Mouse (Mus musculus): ENCODE measurements around the gene Ccdc92b. TPM values are rescaled to one million over a fixed set of nuclear protein-coding genes. Genes with fewer than 3 reads are reported as not detected.
"Not testable (repeated sequence)": the region's sequence is repeated elsewhere in the genome, so short reads cannot be mapped to it uniquely, and the experiment has no call there.

Ccdc92b gene
- 5.3 and 5.5 TPM in 2 replicates for polyA plus RNA-seq (2014; fragmentation: Nextera tagmentation; extraction: Ambion mirVana)

DNA sequence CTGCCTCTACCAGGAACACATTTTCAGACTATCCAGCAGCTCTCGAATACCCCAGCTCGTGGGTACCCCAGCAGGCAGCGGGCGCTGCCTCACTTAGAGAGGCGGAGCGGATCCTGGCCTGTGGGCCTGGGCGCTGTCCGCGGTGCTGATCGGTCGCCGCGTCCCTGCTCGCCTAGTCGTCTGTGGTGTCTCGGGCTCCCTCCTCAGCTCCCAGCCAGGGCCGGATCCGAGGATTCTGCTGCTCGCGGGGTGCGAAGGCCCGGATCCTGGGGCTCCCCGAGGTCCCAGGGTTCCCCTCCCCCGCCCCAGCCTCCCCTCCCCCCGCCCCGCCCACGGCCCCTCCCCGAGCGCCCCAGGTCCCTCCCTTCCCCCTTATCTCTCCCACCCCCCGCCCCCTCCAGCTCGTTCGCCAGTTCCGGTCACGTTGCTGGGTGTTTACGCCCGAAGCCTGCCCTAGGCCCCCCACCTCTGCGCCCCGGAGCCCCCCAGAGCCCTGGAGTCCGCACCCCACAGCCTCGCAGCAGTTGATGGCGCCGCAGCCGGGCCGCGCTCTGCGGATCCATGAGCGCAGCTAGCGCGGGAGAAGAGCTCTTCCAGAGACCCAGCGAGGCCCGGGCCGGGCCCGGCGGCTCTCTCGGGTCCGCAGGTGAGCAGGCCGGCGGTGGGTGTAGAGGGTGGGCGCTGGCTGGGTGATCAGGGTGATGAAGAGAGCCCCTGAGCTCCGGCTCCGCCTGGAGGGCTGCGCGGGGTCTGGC, at the start of gene Ccdc92b:
Gene Ccdc92b, plus strand, starts transcription at position 405 of the 755 bp plus-strand sequence.
- Histone ChIP-seq H3K27me3 (replicated peaks; ENCODE audit: control insufficient read depth, insufficient read depth, low read length) (peaks cover 29% of the 10 kb centered on the region), H3K9ac (ENCODE audit: low read depth, low read length) (peak within 1 kb of the TSS; percentile 77), H3K9me3 (ENCODE audit: control insufficient read depth, low read length) (no peaks in the 10 kb centered on the region), H3K27ac (ENCODE audit: low read depth, low read length) (peak within 1 kb of the TSS; percentile 62; the same call in 1 of the 2 replicates), H3K4me3 (ENCODE audit: low read depth, low read length) (peak within 1 kb of the TSS; percentile 76), H3K36me3 (ENCODE audit: control insufficient read depth, insufficient read depth, low read length) (no peaks in the 10 kb centered on the region), H3K4me2 (peak within 1 kb of the TSS; percentile 96), H3K4me1 (replicated peaks; ENCODE audit: control insufficient read depth, insufficient read depth, low read length) (peaks cover 32% of the 10 kb centered on the region)
- ATAC-seq (replicated peaks; ENCODE audit: low FRiP score) = peak; percentile 73
- DNase-seq (ENCODE audit: low spot score) = peak; percentile 91
- under 1% methylated on average over 54 of the region's 63 CpGs for WGBS

DNA sequence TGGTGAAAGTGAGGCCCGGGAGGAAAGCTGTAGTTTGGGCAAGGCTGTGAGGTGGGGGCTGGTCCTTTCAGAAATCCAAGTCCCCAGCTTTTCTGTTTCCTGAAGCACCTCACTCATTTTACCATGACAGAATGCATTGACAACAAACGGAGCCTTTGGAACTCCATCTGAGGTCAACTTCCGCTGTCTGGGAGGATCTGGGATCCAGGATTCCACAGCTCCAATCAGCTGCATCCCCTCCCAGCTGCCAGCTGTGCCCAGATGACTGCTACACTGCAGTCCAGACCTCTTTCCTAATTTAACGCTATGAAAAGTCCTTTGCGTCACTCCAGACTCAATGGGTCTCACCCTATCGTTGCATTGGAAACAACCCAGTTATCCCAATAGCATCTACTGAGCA, 49.7 kb upstream of the Ccdc92b start:
- no peak overlapping the region for H3K9ac ChIP-seq (ENCODE audit: low read depth, low read length)
- no peak overlapping the region for H3K4me3 ChIP-seq (ENCODE audit: low read depth, low read length)
- DNase-seq (ENCODE audit: low spot score) (no peak), ATAC-seq (replicated peaks; ENCODE audit: low FRiP score) (no peak)
- no peak overlapping the region for H3K4me2 ChIP-seq
- no peak overlapping the region for H3K27ac ChIP-seq (ENCODE audit: low read depth, low read length)
- no peaks in the 10 kb centered on the region for H3K36me3 ChIP-seq (ENCODE audit: control insufficient read depth, insufficient read depth, low read length)
- no peaks in the 10 kb centered on the region for H3K27me3 ChIP-seq (replicated peaks; ENCODE audit: control insufficient read depth, insufficient read depth, low read length)
- no peaks in the 10 kb centered on the region for H3K9me3 ChIP-seq (ENCODE audit: control insufficient read depth, low read length)
- H3K4me1 ChIP-seq (replicated peaks; ENCODE audit: control insufficient read depth, insufficient read depth, low read length) = peaks cover 34% of the 10 kb centered on the region
- 77% methylated on average over 6 of the region's 6 CpGs for WGBS

DNA sequence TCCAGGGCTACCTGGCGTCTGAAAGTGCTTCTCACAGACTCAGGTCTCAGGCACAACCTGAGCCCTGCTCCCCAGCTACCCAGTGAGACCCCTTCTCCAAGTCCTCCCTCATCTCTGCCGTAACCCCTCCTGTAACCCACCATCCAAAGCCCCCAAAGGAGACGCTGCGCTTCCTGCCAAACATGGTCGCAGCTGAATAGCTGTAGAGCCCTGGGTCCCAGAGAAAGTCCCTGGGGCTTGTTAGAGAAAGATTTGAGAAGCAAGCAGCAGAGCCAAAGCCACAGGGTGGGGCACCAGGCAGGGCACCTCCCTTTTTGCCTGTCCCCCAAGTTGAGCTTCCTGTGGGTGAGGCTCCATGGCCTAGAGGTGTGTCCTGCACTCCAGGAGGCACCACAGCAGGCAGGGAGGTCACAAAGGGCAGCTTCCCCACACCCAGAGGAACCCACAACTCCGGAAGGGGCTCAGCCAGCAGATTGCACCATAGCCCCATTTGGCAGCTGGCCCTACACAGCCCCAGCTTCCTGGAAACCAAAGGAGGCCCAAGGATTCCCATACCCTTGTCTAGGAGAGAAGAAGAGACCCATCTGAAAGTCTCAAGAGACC, 46.8 kb upstream of the Ccdc92b start:
- Histone ChIP-seq H3K4me3 (ENCODE audit: low read depth, low read length) (peak overlapping the region; percentile 14), H3K4me1 (replicated peaks; ENCODE audit: control insufficient read depth, insufficient read depth, low read length) (peaks cover 57% of the 10 kb centered on the region), H3K27ac (ENCODE audit: low read depth, low read length) (peak overlapping the region; percentile 77), H3K9me3 (ENCODE audit: control insufficient read depth, low read length) (no peaks in the 10 kb centered on the region), H3K36me3 (ENCODE audit: control insufficient read depth, insufficient read depth, low read length) (no peaks in the 10 kb centered on the region), H3K9ac (ENCODE audit: low read depth, low read length) (peak overlapping the region; percentile 56), H3K4me2 (peak overlapping the region; percentile 57), H3K27me3 (replicated peaks; ENCODE audit: control insufficient read depth, insufficient read depth, low read length) (no peaks in the 10 kb centered on the region)
- ATAC-seq (replicated peaks; ENCODE audit: low FRiP score) (peak; percentile 78), DNase-seq (ENCODE audit: low spot score) (no peak)
- WGBS = 50% methylated on average over 6 of the region's 6 CpGs

DNA sequence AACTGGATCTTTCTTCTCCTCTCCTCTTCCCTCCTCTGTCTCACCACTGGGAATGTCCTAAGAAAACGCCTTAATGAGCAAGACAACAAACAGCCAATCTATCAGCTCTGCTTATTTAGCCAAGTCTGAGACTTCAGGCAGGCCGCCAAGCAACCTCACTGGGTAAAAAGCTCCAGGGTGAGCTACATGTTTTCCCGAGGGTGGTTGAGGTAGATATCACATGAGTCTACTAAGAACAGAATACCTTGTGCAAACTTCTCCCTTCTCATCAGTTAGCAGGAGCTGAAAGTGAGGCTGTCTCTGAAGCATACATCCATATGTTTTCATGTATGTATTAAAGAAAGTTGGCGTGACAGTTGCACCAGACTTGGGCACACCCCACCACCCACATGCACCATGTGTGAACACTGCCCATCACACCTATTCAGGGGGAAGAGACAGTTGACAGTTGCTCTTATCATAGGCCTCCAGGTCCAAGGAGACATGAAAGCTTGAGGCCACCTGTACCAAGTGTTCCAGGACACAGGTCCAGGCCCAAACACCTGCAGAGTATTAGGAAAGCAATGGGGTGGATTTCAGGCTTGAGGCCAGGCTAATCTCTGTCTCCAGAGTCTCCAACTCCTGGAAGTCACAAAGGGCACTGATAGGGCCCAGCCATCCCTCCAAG, 44.5 kb upstream of the Ccdc92b start:
- H3K36me3 ChIP-seq (ENCODE audit: control insufficient read depth, insufficient read depth, low read length) = no peaks in the 10 kb centered on the region
- peaks cover 61% of the 10 kb centered on the region for H3K4me1 ChIP-seq (replicated peaks; ENCODE audit: control insufficient read depth, insufficient read depth, low read length)
- H3K27me3 ChIP-seq (replicated peaks; ENCODE audit: control insufficient read depth, insufficient read depth, low read length) = no peaks in the 10 kb centered on the region
- H3K9ac ChIP-seq (ENCODE audit: low read depth, low read length) = no peak overlapping the region
- H3K4me3 ChIP-seq (ENCODE audit: low read depth, low read length) = no peak overlapping the region
- H3K27ac ChIP-seq (ENCODE audit: low read depth, low read length) = peak overlapping the region; percentile 97
- ATAC-seq (replicated peaks; ENCODE audit: low FRiP score) (peak; percentile 47), DNase-seq (ENCODE audit: low spot score) (no peak)
- 63% methylated on average over 4 of the region's 4 CpGs for WGBS
- no peaks in the 10 kb centered on the region for H3K9me3 ChIP-seq (ENCODE audit: control insufficient read depth, low read length)
- no peak overlapping the region; the same call in 1 of the 2 replicates for H3K4me2 ChIP-seq

DNA sequence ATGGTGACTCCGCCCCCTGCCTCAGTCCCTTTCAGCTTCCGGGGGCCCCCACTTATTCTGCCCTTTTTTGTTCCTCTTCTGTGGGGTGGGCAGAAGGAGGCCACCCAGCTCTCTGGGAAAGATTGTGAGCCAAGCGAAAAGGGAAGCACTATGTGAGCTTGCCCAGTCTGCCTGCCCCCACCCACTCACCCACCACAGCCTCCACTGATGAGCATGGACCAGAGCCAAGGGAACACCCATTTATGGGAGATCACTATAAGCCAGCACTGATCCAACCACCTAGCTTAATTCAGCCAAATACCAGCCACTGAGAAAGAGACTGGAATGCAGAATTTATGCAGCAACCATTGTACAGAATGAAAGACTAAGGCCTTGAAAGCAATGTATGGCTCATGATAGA, 43.5 kb upstream of the Ccdc92b start:
- H3K4me1 ChIP-seq (replicated peaks; ENCODE audit: control insufficient read depth, insufficient read depth, low read length) = peaks cover 61% of the 10 kb centered on the region
- H3K9ac ChIP-seq (ENCODE audit: low read depth, low read length) = 0 out of 2 replicates have a peak overlapping the region, but pooled peaks have one; percentile 48
- peak; percentile 6; the same call in 1 of the 2 replicates for ATAC-seq (replicated peaks; ENCODE audit: low FRiP score)
- H3K27ac ChIP-seq (ENCODE audit: low read depth, low read length) = peak overlapping the region; percentile 97
- no peak for DNase-seq (ENCODE audit: low spot score)
- peak overlapping the region; percentile 57; the same call in 1 of the 2 replicates for H3K4me2 ChIP-seq
- no peak overlapping the region for H3K4me3 ChIP-seq (ENCODE audit: low read depth, low read length)
- H3K9me3 ChIP-seq (ENCODE audit: control insufficient read depth, low read length) = no peaks in the 10 kb centered on the region
- H3K36me3 ChIP-seq (ENCODE audit: control insufficient read depth, insufficient read depth, low read length) = no peaks in the 10 kb centered on the region
- 50% methylated on average over 3 of the region's 3 CpGs for WGBS
- no peaks in the 10 kb centered on the region for H3K27me3 ChIP-seq (replicated peaks; ENCODE audit: control insufficient read depth, insufficient read depth, low read length)

DNA sequence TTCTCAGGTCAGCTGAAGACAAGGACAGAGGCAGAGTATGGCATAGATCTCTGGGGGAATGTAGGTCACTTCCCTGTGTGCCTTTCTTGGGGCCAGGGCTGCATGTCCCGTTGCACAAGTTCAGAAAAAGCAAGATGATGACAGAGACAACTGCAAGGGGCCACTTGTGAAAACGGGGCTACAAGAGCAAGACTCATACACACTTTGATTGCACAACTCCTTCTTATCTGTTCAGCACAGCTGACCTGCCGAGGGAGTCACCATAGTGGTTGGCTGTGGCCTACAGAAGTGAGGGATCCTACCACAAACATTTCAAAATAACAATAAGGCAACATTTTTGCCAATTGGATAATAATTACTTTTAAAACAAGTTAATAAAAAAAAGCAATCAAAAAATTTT, 42.3 kb upstream of the Ccdc92b start:
- WGBS = 19% methylated on average over 3 of the region's 3 CpGs
- no peaks in the 10 kb centered on the region for H3K9me3 ChIP-seq (ENCODE audit: control insufficient read depth, low read length)
- DNase-seq (ENCODE audit: low spot score) (no peak), ATAC-seq (replicated peaks; ENCODE audit: low FRiP score) (peak; percentile 86)
- H3K9ac ChIP-seq (ENCODE audit: low read depth, low read length) = peak overlapping the region; percentile 48; the same call in 1 of the 2 replicates
- H3K27me3 ChIP-seq (replicated peaks; ENCODE audit: control insufficient read depth, insufficient read depth, low read length) = no peaks in the 10 kb centered on the region
- peak overlapping the region; percentile 57 for H3K4me2 ChIP-seq
- H3K27ac ChIP-seq (ENCODE audit: low read depth, low read length) = peak overlapping the region; percentile 97
- peaks cover 53% of the 10 kb centered on the region for H3K4me1 ChIP-seq (replicated peaks; ENCODE audit: control insufficient read depth, insufficient read depth, low read length)
- no peaks in the 10 kb centered on the region for H3K36me3 ChIP-seq (ENCODE audit: control insufficient read depth, insufficient read depth, low read length)
- no peak overlapping the region for H3K4me3 ChIP-seq (ENCODE audit: low read depth, low read length)

DNA sequence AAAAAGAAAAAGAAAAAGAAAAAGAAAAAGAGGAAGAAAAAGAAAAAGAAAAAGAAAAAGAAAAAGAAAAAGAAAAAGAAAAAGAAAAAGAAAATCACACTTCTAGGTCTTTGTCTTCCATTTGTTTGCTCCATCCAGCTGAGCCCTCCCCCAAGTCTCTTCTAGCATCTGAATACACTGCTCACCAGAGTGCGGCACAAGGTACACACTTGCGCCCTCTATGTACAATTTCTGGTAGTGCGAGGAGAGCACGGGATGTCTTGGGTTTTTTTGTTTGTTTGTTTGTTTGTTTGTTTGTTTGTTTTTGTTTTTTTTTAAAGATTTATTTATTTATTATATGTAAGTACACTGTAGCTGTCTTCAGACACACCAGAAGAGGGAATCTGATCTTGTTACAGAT, 38.1 kb upstream of the Ccdc92b start:
- DNase-seq (ENCODE audit: low spot score); H3K27ac ChIP-seq (ENCODE audit: low read depth, low read length); H3K9me3 ChIP-seq (ENCODE audit: control insufficient read depth, low read length); H3K36me3 ChIP-seq (ENCODE audit: control insufficient read depth, insufficient read depth, low read length); H3K9ac ChIP-seq (ENCODE audit: low read depth, low read length); H3K4me3 ChIP-seq (ENCODE audit: low read depth, low read length); H3K4me2 ChIP-seq; ATAC-seq (replicated peaks; ENCODE audit: low FRiP score): not testable (repeated sequence)
- Histone ChIP-seq H3K27me3 (replicated peaks; ENCODE audit: control insufficient read depth, insufficient read depth, low read length) (peaks cover 13% of the 10 kb centered on the region), H3K4me1 (replicated peaks; ENCODE audit: control insufficient read depth, insufficient read depth, low read length) (peaks cover 17% of the 10 kb centered on the region)
- WGBS = 43% methylated on average over 4 of the region's 4 CpGs

DNA sequence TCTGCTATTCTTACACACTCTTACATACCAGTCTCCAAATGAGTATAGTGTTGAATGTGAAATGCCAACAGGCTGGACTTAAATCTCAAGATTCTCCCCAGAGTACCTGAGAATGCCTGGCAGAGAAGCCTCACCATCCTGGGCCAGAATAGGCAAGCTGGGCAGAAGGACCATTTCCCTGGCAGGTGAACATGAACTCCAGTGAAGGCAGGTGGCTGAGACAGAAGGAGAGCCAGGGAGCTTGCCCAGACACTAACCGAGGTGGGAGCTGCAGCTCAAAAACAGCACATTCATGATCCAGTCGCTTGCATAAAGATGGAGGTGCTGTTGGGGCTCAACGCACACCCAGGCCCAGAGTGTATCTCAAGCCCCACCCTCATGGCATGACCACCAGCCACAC, 36.9 kb upstream of the Ccdc92b start:
- no peaks in the 10 kb centered on the region for H3K9me3 ChIP-seq (ENCODE audit: control insufficient read depth, low read length)
- no peak overlapping the region for H3K9ac ChIP-seq (ENCODE audit: low read depth, low read length)
- DNase-seq (ENCODE audit: low spot score) (no peak), ATAC-seq (replicated peaks; ENCODE audit: low FRiP score) (no peak)
- no peak overlapping the region for H3K4me2 ChIP-seq
- no peak overlapping the region for H3K27ac ChIP-seq (ENCODE audit: low read depth, low read length)
- H3K27me3 ChIP-seq (replicated peaks; ENCODE audit: control insufficient read depth, insufficient read depth, low read length) = peaks cover 17% of the 10 kb centered on the region
- no peak overlapping the region for H3K4me3 ChIP-seq (ENCODE audit: low read depth, low read length)
- H3K4me1 ChIP-seq (replicated peaks; ENCODE audit: control insufficient read depth, insufficient read depth, low read length) = peaks cover 10% of the 10 kb centered on the region; the same call in 1 of the 2 replicates
- WGBS = 75% methylated on average over 3 of the region's 3 CpGs
- H3K36me3 ChIP-seq (ENCODE audit: control insufficient read depth, insufficient read depth, low read length) = no peaks in the 10 kb centered on the region

Measured in liver, embryonic 11.5 days (tissue).